Mouse (Mus musculus): ENCODE results near the gene Btg1.

DNA sequence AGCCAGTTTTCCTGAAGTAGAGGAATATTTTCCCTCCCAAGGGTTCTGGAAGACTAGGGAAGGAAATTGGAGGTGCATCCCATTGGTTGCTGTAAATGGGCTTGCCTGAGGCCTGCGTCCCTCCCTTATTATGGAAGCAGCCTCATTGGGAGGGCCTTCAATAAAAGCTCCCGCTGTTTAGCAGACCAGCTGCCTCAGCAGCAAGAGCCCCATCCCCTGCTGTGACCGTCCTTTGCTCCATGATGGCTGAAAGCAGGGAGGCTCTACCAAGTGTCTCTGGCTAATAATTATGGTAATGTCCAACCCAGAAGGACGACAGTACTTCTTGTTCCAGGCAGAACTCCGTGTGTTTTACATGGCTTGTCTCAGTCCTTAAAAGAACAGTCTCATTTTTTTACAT lies 42.1 kb downstream of the Btg1 start:
- TF ChIP-seq POLR2A (IDR thresholded peaks at IDR 0.05; ENCODE audit: low read depth, low read length) (no peak), CTCF (conservative IDR thresholded peaks at IDR 0.05; ENCODE audit: insufficient read depth, insufficient read length, low read depth, low read length) (no peak)
